Mouse (Mus musculus) spleen, postnatal 4 days (tissue): ENCODE data around the gene Ireb2.
"Not testable (repeated sequence)": the region's sequence is repeated elsewhere in the genome, so short reads cannot be mapped to it uniquely, and the experiment has no call there.

Experiments used
- DNase-seq, 2 experiments: peaks; one replicate each; pipeline ENCODE4 v3.0.0; 2022; ENCODE audit warnings: low spot score in 2 of 2

Ireb2 gene

DNA sequence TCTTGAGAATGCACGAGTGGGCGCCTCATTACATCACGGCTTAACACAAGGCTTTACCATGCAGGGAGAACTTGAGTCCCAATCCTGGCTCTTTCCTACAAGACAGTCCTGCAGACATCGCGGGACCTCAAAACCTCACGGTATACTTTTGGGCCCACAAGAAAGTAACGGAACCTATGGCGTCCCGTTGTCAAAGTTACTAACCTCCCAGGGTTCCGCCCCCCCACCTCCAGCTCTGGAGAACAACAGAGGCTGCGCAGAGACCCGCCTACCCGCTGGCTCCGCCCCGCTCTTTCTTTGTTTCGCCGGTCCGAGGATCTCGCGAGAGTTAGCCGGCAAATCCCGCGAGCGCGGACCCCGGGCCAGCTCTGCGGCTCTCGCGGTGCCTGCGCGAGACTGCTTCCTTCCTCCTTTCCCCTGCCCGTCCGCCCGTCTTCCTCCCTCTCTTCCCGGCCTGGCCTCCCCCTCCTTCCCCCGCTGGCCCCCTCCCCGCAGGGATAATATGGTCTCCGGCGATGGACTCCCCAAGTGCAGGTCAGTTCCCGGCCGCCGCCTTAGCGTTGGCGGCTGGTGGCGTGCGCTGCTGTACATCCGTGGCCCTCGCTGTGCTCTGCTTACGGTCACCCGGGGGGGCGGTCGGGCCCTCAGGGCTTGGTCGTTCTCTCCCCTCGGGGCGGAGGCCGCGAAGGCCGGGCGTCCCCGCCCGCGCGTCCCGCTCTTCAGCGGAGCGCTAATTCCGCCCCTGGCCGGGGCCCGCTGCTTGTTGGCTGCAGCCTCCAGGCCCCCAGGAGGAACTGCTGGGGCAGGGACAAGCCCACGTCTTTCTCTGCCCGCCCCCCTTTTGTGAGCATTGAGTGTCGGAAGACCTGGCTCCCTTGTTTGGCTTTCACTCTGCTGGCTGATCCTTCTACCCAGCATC lies at the start of gene Ireb2:
Ireb2 (plus strand) TSS at position 427 of the 919 bp plus-strand sequence.
- peak; percentile 99 to 100 for DNase-seq

DNA sequence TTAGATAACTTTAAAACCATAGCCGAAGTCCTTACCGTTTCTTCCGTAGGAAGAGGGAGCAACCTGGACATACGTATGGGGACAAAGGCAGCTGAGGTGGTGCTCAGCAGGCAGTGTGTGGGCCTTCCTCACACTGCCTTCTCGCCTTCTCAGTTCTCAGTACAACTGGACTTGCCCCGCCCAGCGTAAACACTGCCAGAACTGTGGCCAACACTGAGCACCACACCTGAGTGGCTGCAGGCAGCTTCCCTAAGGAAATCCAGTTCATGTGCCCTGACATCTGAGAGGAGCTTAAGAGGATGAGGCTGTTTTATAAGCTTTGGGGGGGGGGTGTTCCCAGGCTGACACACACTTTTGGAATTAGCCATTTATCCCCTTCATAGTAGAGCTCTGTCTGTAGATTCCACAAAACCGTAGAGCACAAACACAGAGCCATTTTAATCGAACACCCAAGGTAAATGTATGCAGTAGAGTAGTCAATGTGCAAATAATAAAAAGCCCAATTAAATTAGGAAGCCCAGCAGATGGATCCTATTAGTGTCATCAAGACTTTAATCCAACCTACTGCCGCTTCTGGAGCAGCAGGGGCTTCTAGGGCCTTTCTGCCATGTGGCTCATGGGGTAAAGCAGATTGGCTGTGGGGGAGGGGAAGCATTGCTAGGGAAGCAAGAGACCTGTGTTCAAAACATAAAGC lies 46.9 kb upstream of the Ireb2 start:
- DNase-seq, result peak in 1 of 2 experiments; percentile 52

DNA sequence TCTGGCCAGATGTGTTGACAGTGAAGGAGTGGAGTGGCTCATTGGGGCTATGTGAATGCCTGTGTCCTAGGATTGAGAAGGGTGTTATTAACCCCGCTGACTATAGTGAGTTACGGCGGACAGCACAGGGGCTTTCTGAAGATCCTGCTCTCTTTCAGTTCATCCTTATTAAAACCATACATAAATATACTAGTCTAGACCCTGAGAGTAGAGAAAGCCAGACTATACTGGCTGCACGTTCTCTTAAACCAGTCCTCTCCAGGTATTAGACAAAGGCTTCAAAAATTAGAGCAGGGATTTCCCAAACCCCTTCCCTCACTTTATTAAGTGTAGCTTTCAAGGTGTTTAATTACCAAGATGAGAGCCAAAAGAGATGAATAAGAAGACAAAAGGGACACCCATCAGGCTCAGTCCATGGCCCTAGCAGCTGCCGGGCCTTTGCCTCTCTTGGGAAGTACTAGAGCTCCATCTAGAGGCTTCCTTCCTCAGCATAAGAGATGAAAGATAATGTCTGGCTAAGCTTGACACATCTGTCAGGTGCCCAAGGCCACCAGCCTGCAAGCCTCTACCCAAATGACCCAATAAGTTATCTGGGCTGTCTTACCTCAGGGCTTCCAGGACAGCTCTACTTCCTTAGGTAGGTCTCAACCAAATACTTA lies 42.0 kb upstream of the Ireb2 start:
- peak in 1 of 2 experiments; percentile 58 for DNase-seq

GRCm38 (mm10) chr9:54829760-54830159 lies 33.8 kb upstream of the Ireb2 start:
- no peak for DNase-seq

- DNase-seq, result no peak
Measured at GRCm38 (mm10) chr9:54830624-54831023, 33.0 kb upstream of the Ireb2 start.

GRCm38 (mm10) chr9:54833831-54834230 lies 29.8 kb upstream of the Ireb2 start:
- DNase-seq, result no peak

DNA sequence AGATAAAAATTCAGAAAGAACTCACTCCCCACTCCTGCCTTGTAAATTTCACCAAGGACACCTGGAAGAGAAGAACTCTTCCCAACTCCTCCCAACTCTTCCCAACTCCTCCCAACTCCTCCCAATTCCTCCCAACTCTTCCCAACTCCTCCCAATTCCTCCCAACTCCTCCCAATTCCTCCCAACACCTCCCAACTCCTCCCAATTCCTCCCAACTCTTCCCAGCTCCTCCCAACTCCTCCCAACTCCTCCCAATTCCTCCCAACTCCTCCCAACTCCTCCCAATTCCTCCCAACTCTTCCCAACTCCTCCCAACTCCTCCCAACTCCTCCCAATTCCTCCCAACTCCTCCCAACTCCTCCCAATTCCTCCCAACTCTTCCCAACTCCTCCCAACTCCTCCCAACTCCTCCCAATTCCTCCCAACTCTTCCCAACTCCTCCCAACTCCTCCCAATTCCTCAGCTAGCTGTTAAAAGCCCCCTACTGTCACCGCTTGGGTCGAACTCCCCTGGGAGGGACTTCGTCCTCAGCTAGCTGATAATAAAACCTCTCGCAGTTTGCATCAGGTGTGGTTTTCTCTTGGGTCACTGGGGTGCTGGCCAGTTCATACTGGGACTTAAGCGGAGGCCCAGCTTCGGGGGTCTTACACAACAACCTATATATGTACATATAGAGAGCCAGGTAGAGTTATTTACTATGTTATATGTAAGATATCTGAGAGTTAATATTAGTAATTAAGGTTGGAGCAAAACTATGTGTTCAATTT lies 27.5 kb upstream of the Ireb2 start:
- not testable (repeated sequence) for DNase-seq

DNA sequence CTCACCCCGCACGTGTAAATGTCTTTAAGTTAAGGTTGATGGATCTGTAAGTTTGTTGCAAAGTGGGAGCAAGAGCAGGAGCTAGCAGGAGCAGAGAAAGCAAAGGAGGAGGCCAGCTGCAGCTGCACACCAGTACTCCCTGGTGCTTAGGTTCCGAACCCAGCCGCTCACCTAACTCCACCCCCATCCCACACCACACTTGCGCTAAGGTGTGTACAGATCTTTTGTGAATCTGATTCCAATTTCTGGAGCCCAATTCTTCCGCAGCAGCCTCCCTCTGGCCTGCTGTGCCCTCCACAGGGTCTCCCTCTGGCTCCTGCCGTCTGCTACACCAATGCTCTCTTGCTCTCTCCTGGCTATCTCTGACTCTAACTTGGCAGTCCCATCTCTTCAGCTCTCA lies 25.8 kb upstream of the Ireb2 start:
- DNase-seq, result no peak

DNA sequence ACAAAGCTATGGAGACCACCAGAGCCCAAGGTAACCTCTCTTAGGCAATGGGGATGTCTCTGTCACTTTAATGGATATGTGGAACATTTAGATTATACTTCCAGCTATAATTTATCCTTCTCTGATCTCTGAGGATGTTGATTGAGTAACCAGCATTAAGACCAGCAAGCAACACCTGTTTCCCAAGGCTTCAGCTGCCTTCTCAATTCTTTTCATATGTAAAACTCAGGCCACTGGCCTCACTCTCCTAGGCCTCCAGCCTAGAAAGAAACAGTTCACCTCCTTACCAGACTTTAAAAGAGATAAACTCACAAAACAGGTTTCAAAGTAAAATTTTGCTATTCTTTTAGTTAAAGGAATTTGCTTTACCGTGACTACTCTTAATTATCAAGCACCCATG lies 23.4 kb upstream of the Ireb2 start:
- DNase-seq, result no peak

DNA sequence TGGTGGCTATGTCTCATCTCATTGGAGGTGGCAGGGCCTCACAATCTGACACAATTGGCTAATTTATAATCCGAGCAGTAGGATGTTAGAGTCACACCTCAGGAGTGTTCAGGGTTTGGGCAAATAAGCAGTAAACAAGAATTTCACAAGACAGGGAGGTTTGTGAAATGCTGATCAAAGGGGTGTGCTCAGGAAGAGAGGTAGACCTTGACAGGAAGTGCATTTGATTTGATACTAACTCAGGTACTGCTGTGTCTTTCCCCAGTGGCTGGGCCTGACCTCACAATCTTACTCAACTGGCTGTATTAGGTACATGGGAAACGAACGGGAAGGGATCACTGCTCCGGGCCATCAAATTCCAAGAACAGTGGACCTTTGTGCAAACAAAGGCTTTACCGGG lies 21.3 kb upstream of the Ireb2 start:
- no peak for DNase-seq

DNA sequence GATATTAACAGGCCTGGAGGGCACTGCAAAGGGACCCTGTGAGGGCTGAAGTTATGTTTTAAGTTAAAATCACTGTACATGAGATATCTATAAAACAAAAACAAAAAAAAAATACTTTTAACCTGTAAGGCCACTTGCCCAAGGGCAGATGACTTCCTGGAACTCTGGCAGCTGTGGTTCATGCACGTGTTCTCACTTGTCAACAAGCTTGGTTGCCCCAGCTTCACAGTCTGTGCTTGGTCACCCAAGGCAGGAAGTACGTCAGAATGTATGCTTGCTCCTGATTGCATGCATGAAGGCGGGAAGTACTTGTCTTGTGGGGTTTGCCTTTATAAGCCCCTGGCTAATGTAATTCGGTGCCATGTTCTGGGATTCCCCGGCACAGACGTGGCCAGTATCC lies 19.7 kb upstream of the Ireb2 start:
- DNase-seq, result no peak

- no peak for DNase-seq
Measured at GRCm38 (mm10) chr9:54844556-54845176, 18.9 kb upstream of the Ireb2 start.

DNA sequence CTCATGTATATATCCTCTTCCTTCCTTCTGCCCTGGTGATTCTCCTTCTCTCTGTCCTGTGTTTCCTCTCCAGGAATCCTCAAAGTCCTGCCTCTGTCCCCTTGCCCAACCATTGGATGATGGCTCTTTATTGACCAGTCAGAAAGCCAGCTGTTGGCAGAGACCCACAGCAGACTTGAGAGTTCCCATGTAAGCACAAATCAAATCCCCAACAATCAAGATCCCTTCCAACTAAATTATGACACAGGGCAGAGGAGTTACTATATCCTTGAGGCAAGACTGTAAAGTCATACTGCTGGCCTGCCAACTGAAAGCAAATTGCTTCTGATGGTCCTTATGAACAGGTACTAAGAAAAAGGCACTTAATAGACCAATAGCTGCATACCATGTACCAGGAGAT lies 15.4 kb upstream of the Ireb2 start:
- DNase-seq, result no peak

DNA sequence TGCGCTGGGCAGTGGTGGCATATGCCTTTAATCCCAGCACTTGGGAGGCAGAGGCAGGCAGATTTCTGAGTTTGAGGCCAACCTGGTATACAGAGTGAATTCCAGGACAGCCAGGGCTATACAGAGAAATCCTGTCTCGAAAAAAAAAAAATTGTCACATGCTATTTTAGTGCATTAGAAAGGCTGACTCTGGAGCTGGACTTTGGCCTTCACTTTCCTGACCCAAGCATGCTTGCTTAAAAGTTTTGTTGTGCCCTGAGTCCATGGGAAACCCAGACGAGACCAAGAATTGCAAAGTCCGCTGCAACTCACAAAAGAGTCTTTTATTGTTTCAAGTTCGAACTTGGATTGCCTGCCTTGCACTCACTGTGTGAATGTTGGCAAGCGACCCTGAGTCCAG lies 10.6 kb upstream of the Ireb2 start:
- DNase-seq, result not testable (repeated sequence)

DNA sequence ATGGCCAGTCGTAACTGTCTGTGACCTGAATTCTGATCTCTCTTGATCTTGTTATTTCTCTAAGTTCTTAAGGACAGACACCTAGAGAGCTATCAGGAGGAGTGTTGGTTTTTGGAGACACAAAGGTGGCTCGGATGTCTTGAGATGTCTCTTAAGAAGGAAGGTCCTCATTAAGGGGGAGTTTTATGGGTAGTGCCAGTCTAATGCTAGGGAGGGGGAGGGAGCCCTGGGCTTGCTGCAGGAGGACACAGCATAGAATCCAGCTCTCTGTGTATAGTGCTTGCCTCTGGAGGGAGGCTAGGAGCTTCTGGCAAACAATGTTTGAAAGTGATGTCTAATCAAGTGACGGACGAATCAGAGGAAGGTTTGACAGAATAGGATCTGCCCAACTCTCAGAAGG lies 10.0 kb upstream of the Ireb2 start:
- no peak for DNase-seq

- DNase-seq, result no peak
Measured at GRCm38 (mm10) chr9:54855638-54856037, 8.0 kb upstream of the Ireb2 start.

- DNase-seq, result no peak
Measured at GRCm38 (mm10) chr9:54856121-54856520, 7.5 kb upstream of the Ireb2 start.

- no peak for DNase-seq
Measured at GRCm38 (mm10) chr9:54857474-54857873, 6.1 kb upstream of the Ireb2 start.

- no peak for DNase-seq
Measured at GRCm38 (mm10) chr9:54860526-54860925, 3.1 kb upstream of the Ireb2 start.

DNA sequence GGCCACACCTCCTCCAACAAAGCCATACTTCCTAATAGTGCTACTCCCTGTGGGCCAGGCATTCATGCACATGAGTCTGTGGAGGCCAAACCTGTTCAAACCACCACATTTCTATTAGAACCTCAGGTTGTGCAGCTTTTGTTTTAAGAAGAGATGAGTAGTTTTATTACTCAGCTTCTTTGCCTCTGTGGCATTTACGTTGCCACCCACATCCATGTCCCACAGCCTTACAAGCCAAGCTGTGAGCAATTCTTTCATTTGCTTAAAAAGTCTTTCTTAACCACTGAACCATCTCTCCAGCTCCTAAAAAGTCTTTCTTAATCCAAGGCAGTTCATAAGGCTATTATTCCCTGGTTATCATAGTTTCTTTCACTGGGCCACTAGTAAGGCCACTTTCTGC lies 15.2 kb downstream of the Ireb2 start:
- no peak for DNase-seq

DNA sequence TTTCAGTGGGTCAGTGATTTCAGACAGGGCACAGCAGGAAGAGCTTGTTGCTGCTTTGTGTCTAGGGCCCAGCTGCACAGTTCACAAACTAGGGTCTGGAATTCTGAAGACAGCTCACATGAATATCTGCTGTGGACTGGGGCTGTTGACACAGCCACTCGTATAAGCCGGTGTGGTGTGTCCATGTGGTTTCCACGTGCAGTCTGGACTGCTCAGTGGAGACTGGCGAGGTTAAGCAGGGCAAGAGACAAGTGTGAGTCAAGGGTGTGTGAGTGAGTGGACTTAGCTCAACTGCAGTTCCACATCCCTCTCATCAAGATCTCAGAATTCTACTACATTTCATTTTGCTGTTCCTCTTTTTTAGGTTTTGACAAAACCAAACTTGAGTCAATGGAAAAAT lies 28.5 kb downstream of the Ireb2 start:
- no peak for DNase-seq
